Mouse (Mus musculus): Measurements from ENCODE around the gene Erlec1.

- TF ChIP-seq CTCF (IDR thresholded peaks at IDR 0.05; ENCODE audit: low read depth) (no peak), EP300 (IDR thresholded peaks at IDR 0.05; ENCODE audit: low read depth) (peak; percentile 41)
These were observed 31.9 kb upstream of the Erlec1 start, which contains the start of gene Chac2 for GRCm38 (mm10) chr11:30985877-30986624.

Data from liver, embryonic 14.5 days (tissue).